Mouse (Mus musculus) testis, adult 2 months (tissue): ENCODE results near the gene Espnl.

Source experiments
- CTCF ChIP-seq: fragments of 200-500 bp; IDR thresholded peaks from 2 replicates; pipeline ENCODE4 v1.5.1; 2012; ENCODE audit warnings: low read depth, mild to moderate bottlenecking, inconsistent platforms, low read length, moderate library complexity; ENCODE audit not compliant: control insufficient read depth, insufficient read depth, insufficient replicate concordance
- POLR2A ChIP-seq: fragments of 200-500 bp; IDR thresholded peaks from 2 replicates; pipeline ENCODE4 v1.6.1; 2012; ENCODE audit warnings: low read depth, mild to moderate bottlenecking, inconsistent platforms, low read length, moderate library complexity; ENCODE audit not compliant: control insufficient read depth

GRCm38 (mm10) chr1:91365816-91366214 is 43.9 kb downstream of the Espnl start:
- TF ChIP-seq CTCF, result no peak
- TF ChIP-seq POLR2A, result no peak
